Comparison of ENCODE assay signal across 9 mouse cellular contexts in the genomic region with DNA sequence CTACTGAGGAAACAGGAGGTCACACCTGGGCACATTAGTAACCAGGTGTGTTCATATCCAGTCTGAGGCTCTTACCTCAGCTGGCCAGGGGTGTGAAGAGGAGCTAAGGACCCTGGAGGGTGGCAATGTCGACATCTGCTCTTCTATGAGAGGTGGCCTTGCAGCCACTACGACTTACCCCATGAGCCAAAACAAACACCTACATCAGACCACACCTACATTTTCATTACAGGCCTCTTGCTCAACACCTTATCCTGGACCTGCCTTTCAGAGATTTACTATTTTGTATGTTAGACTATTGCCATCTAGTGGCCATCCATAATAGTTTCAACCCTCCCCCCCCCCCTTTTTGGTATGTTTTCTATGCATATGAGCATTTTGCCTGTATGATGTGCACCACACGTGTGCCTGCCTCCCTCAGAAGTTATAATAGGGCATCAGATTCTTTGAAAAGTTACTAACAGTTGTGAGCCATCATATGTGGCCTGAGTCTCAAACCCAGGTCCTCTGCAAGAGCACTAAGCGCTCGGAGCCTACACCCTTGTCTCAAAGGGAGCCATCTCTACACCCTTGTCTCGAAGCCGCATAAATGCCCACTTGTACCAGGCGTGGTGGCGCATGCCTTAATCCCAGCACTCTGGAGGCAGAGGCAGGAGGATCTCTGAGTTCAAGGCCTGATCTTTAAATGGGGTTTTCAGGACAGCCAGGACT.
DNase-seq lines count a peak whose midpoint lies in the region; ATAC-seq and TF ChIP-seq lines count a peak whose summit lies in the region.
"Had no signal": no experiment of that assay in that cellular context is flagged by ENCODE, and none has a peak within 500 bp of the region (broad histone marks: within the 10 kb centered on the region; RNA-seq: fewer than 3 reads in every experiment).

No protein-coding gene starts in this region.

- peak; percentile 48; the same call in 1 of the 2 replicates for ATAC-seq in midbrain, embryonic 11.5 days (ENCODE audit: low FRiP score)
- peak; percentile 9; the same call in 1 of the 2 replicates for ATAC-seq in kidney, embryonic 14.5 days (ENCODE audit: low FRiP score, low TSS enrichment)
- peak; percentile 52; the same call in 1 of the 2 replicates for ATAC-seq in midbrain, postnatal 0 days (ENCODE audit: low FRiP score)

- peak; percentile 81 for TF ChIP-seq CTCF in midbrain, postnatal 0 days (IDR thresholded peaks at IDR 0.05)

- peak; percentile 87 for DNase-seq in midbrain, embryonic 11.5 days (ENCODE audit: low spot score, missing footprints)
- no peak for DNase-seq in midbrain, embryonic 10.5 days (ENCODE audit: low spot score)
- DNase-seq in embryonic facial prominence, embryonic 10.5 days (ENCODE audit: low spot score): peak; percentile 18
- peak; percentile 81 for DNase-seq in midbrain, postnatal 0 days (ENCODE audit: low spot score)
- no peak for DNase-seq in gastrocnemius, postnatal 14 days
- no peak for DNase-seq in adrenal gland, adult 18-20 months (ENCODE audit: low spot score in 2 of 2)

- H3K4me1 ChIP-seq in midbrain, embryonic 11.5 days (ENCODE audit: control insufficient read depth, insufficient read depth, low read length): no peaks in the 10 kb centered on the region
- H3K4me1 ChIP-seq in midbrain, embryonic 10.5 days: no peaks in the 10 kb centered on the region
- peaks cover 7% of the 10 kb centered on the region; the same call in 1 of the 2 replicates for H3K4me1 ChIP-seq in embryonic facial prominence, embryonic 10.5 days
- H3K4me1 ChIP-seq in kidney, embryonic 14.5 days (ENCODE audit: control insufficient read depth, insufficient read depth, low read length): peaks cover 10% of the 10 kb centered on the region; the same call in 1 of the 2 replicates
- H3K4me1 ChIP-seq in midbrain, postnatal 0 days (ENCODE audit: insufficient read depth, low read length): no peaks in the 10 kb centered on the region

- H3K27me3 ChIP-seq in midbrain, embryonic 11.5 days (ENCODE audit: control insufficient read depth, insufficient read depth, low read length): no peaks in the 10 kb centered on the region
- no peaks in the 10 kb centered on the region for H3K27me3 ChIP-seq in midbrain, embryonic 10.5 days (ENCODE audit: low read depth, poor library complexity, severe bottlenecking)
- H3K27me3 ChIP-seq in embryonic facial prominence, embryonic 10.5 days (replicated peaks; ENCODE audit: low read depth, poor library complexity, severe bottlenecking): peaks cover 16% of the 10 kb centered on the region; the same call in 1 of the 2 replicates
- no peaks in the 10 kb centered on the region for H3K27me3 ChIP-seq in kidney, embryonic 14.5 days (ENCODE audit: control insufficient read depth, insufficient read depth, low read length)
- no peaks in the 10 kb centered on the region for H3K27me3 ChIP-seq in midbrain, postnatal 0 days (ENCODE audit: insufficient read depth, low read length)

- H3K27ac ChIP-seq in midbrain, embryonic 11.5 days (ENCODE audit: low read depth, low read length): no peak overlapping the region
- no peak overlapping the region for H3K27ac ChIP-seq in midbrain, embryonic 10.5 days (replicated peaks)
- no peak overlapping the region for H3K27ac ChIP-seq in embryonic facial prominence, embryonic 10.5 days (replicated peaks)
- no peak overlapping the region for H3K27ac ChIP-seq in kidney, embryonic 14.5 days (ENCODE audit: low read depth, low read length)
- H3K27ac ChIP-seq in midbrain, postnatal 0 days (ENCODE audit: low read depth, low read length): no peak overlapping the region

- H3K4me3 ChIP-seq in midbrain, embryonic 11.5 days (ENCODE audit: low read depth, low read length): no peak overlapping the region
- no peak overlapping the region for H3K4me3 ChIP-seq in midbrain, embryonic 10.5 days
- no peak overlapping the region for H3K4me3 ChIP-seq in embryonic facial prominence, embryonic 10.5 days
- H3K4me3 ChIP-seq in kidney, embryonic 14.5 days (ENCODE audit: low read length): no peak overlapping the region
- no peak overlapping the region for H3K4me3 ChIP-seq in midbrain, postnatal 0 days (ENCODE audit: low read depth, low read length)
- H3K4me3 ChIP-seq: erythroblast, embryonic 14.5 days; myocyte had no signal

- no peak overlapping the region for H3K4me2 ChIP-seq in midbrain, embryonic 11.5 days
- H3K4me2 ChIP-seq in kidney, embryonic 14.5 days (replicated peaks; ENCODE audit: low read depth, low read length): no peak overlapping the region
- no peak overlapping the region for H3K4me2 ChIP-seq in midbrain, postnatal 0 days (ENCODE audit: low read depth, low read length, poor library complexity, severe bottlenecking)

- H3K9ac ChIP-seq in midbrain, embryonic 11.5 days (ENCODE audit: low read length): no peak overlapping the region
- no peak overlapping the region for H3K9ac ChIP-seq in kidney, embryonic 14.5 days (ENCODE audit: low read depth, low read length)
- H3K9ac ChIP-seq in midbrain, postnatal 0 days (replicated peaks; ENCODE audit: low read length, poor library complexity, severe bottlenecking): no peak overlapping the region

- 73% methylated on average over 9 of the region's 9 CpGs for WGBS in midbrain, embryonic 11.5 days
- 65% methylated on average over 9 of the region's 9 CpGs for WGBS in midbrain, embryonic 10.5 days
- WGBS in embryonic facial prominence, embryonic 10.5 days: 63% methylated on average over 9 of the region's 9 CpGs
- 71% methylated on average over 9 of the region's 9 CpGs for WGBS in kidney, embryonic 14.5 days
- WGBS in midbrain, postnatal 0 days: 68% methylated on average over 9 of the region's 9 CpGs

- no peaks in the 10 kb centered on the region for H3K36me3 ChIP-seq in midbrain, embryonic 11.5 days (ENCODE audit: control insufficient read depth, insufficient read depth, low read length)
- H3K36me3 ChIP-seq in midbrain, embryonic 10.5 days: no peaks in the 10 kb centered on the region
- no peaks in the 10 kb centered on the region for H3K36me3 ChIP-seq in embryonic facial prominence, embryonic 10.5 days (replicated peaks)
- no peaks in the 10 kb centered on the region for H3K36me3 ChIP-seq in kidney, embryonic 14.5 days (ENCODE audit: control insufficient read depth, insufficient read depth, low read length)
- H3K36me3 ChIP-seq in midbrain, postnatal 0 days (ENCODE audit: insufficient read depth, low read length): no peaks in the 10 kb centered on the region

- intact Hi-C loops in gastrocnemius, postnatal 14 days (cut with DNase I; ENCODE audit: low total_unique reads): no loop called here

- no peaks in the 10 kb centered on the region for H3K9me3 ChIP-seq in midbrain, embryonic 11.5 days (ENCODE audit: control insufficient read depth, low read length)
- no peaks in the 10 kb centered on the region for H3K9me3 ChIP-seq in midbrain, embryonic 10.5 days (replicated peaks)
- H3K9me3 ChIP-seq in embryonic facial prominence, embryonic 10.5 days: no peaks in the 10 kb centered on the region
- H3K9me3 ChIP-seq in kidney, embryonic 14.5 days (ENCODE audit: control insufficient read depth, low read length): no peaks in the 10 kb centered on the region
- H3K9me3 ChIP-seq in midbrain, postnatal 0 days (ENCODE audit: low read length): no peaks in the 10 kb centered on the region

Comparison
In these comparisons a context has a peak if more than half of its experiments do, and no peak if none do; other contexts are left out.
1. DNase-seq: peak in midbrain, embryonic 11.5 days (single experiment), embryonic facial prominence, embryonic 10.5 days (single experiment) and midbrain, postnatal 0 days (single experiment); none in midbrain, embryonic 10.5 days (single experiment), gastrocnemius, postnatal 14 days (single experiment) and adrenal gland, adult 18-20 months (0 of 2).
2. Peak in every context shown above with its lines, with median percentiles within 50 percentile points of each other: ATAC-seq.